Mouse (Mus musculus): ENCODE measurements around the gene Trim32.

DNA sequence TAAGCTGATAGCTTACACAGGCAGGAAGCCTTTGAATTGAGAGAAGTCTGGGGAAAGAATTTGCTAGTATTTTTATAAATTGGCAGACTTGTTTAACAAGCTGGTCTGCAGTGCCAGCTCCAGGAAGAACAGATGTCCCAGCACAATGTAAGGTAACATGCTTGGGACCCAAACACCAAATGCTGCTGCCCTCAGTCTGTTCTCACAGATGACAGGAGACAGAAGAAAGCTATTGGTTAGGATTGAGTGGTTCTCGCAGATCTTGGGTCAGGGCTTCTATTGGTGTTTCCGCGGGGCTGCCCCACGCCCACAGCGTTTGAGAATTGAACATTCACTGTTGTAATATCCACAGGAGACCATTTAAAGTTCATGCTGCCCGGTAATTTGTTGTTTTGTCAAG, 6.1 kb downstream of the Trim32 start:
- TF ChIP-seq CTCF (IDR thresholded peaks at IDR 0.05; ENCODE audit: low read depth, low read length) (no peak), POLR2AphosphoS5 (IDR thresholded peaks at IDR 0.05; ENCODE audit: insufficient replicate concordance, low read depth, low read length) (no peak), GATA2 (IDR thresholded peaks at IDR 0.05; ENCODE audit: borderline replicate concordance, low read depth, low read length) (no peak), GATA1 (IDR thresholded peaks at IDR 0.05; ENCODE audit: borderline replicate concordance, low read length) (no peak), TAL1 (conservative IDR thresholded peaks at IDR 0.05; ENCODE audit: low read depth, low read length) (no peak)
